Mouse (Mus musculus) 3134 (cell line): ENCODE results near the gene Snap29.

ENCODE experiments used
- DNase-seq: peaks from one replicate; pipeline ENCODE4 v3.0.0-alpha.2; 2011; ENCODE audit warnings: low spot score; ENCODE audit not compliant: insufficient read length; ENCODE audit errors: extremely low read depth

Snap29 gene

GRCm38 (mm10) chr16:17472498-17472897, 66.7 kb downstream of the Snap29 start:
- DNase-seq = no peak

GRCm38 (mm10) chr16:17474091-17474490, 68.3 kb downstream of the Snap29 start:
- DNase-seq = no peak

- no peak for DNase-seq
Measured at GRCm38 (mm10) chr16:17474761-17475160, 69.0 kb downstream of the Snap29 start.

GRCm38 (mm10) chr16:17475326-17475725, 69.5 kb downstream of the Snap29 start:
- no peak for DNase-seq

- DNase-seq = no peak
Measured at GRCm38 (mm10) chr16:17478331-17478943, 72.7 kb downstream of the Snap29 start.
